Mouse (Mus musculus): ENCODE results near the gene Trub1. TPM values are rescaled to one million over a fixed set of nuclear protein-coding genes. Genes with fewer than 3 reads are reported as not detected.

Trub1 gene
- polyA plus RNA-seq, 1 experiment, result 2.7 TPM

DNA sequence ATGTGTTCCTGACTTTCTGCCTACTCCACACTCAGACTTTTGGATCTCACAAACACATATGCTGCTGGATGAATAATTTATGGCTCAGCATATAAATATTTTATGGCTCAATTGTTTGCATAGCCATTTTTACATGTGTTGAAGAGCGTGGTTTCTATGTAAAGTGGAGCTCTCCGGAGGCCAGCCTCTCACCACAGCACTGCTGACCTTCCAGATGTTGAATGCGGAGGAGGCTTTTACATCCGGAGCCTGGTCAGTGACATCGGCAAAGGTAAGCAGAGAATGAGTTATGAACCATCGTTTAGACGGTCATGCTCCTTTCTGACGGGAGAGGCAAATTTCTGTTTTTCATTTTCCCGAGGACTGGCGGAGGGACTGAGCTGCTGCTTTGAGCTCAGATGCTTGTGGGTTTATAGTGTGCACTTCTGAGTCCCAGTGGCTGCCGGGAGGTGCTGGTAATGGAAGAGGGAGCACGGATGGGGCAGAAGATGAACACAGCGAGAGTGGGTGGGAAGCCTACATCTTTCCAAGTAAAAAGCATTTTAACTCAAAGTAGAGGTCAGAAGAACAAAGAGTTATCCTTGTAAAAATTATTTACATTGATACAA is 34.4 kb downstream of the Trub1 start:
- Histone ChIP-seq H3K4me3 (ENCODE audit: extremely low read depth, insufficient read depth, insufficient read length) (no peak overlapping the region), H3K27ac (ENCODE audit: insufficient read depth, low read length) (no peak overlapping the region), H3K36me3 (ENCODE audit: control insufficient read depth, insufficient read depth, low read length) (peaks cover 5% of the 10 kb centered on the region), H3K27me3 (ENCODE audit: control insufficient read depth, insufficient read depth, low read length) (no peaks in the 10 kb centered on the region), H3K4me1 (ENCODE audit: control insufficient read depth, insufficient read depth, insufficient read length) (no peaks in the 10 kb centered on the region)
- TF ChIP-seq CTCF (IDR thresholded peaks at IDR 0.05; ENCODE audit: extremely low read depth, insufficient read depth, insufficient read length, insufficient replicate concordance) (no peak), POLR2A (IDR thresholded peaks at IDR 0.05; ENCODE audit: low read depth, low read length) (no peak)
- no peak for DNase-seq (ENCODE audit: low read depth in 1 of 2, low spot score in 2 of 2)
- 93% methylated on average over 13 of the region's 13 CpGs for WGBS

- peaks cover 5% of the 10 kb centered on the region for H3K36me3 ChIP-seq (ENCODE audit: control insufficient read depth, insufficient read depth, low read length)
- no peak overlapping the region for H3K27ac ChIP-seq (ENCODE audit: insufficient read depth, low read length)
- no peak for DNase-seq (ENCODE audit: low read depth in 1 of 2, low spot score in 2 of 2)
- H3K4me1 ChIP-seq (ENCODE audit: control insufficient read depth, insufficient read depth, insufficient read length), result no peaks in the 10 kb centered on the region
- no peaks in the 10 kb centered on the region for H3K27me3 ChIP-seq (ENCODE audit: control insufficient read depth, insufficient read depth, low read length)
- no peak overlapping the region for H3K4me3 ChIP-seq (ENCODE audit: extremely low read depth, insufficient read depth, insufficient read length)
- TF ChIP-seq CTCF (IDR thresholded peaks at IDR 0.05; ENCODE audit: extremely low read depth, insufficient read depth, insufficient read length, insufficient replicate concordance) (no peak), POLR2A (IDR thresholded peaks at IDR 0.05; ENCODE audit: low read depth, low read length) (no peak)
- 92% methylated on average over 7 of the region's 7 CpGs for WGBS
These were observed 36.8 kb downstream of the Trub1 start for GRCm38 (mm10) chr19:57489527-57489926.

DNA sequence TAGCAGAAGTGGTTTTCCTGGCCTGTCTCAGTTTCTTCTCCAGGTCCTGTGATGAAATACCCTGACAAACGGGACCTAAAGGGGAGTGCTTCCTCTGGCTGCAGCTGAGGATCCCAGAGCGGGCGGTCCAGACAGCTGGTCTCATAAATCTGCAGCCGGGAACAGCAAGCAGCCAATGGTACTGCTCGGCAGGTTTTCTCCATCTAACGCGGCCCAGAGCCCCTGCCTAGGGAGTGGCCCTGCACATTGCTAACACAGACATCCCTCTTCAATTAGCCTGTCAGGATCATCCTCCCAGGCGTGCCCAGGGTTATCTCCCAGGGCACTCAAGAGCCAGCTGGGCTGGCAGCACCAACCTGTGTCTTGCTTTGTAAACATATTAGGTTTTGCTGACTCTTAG is 38.3 kb downstream of the Trub1 start:
- 88% methylated on average over 8 of the region's 8 CpGs for WGBS
- TF ChIP-seq CTCF (IDR thresholded peaks at IDR 0.05; ENCODE audit: extremely low read depth, insufficient read depth, insufficient read length, insufficient replicate concordance), result no peak
- no peak for TF ChIP-seq POLR2A (IDR thresholded peaks at IDR 0.05; ENCODE audit: low read depth, low read length)
- no peak for DNase-seq (ENCODE audit: low read depth in 1 of 2, low spot score in 2 of 2)
- no peaks in the 10 kb centered on the region for H3K4me1 ChIP-seq (ENCODE audit: control insufficient read depth, insufficient read depth, insufficient read length)
- H3K27me3 ChIP-seq (ENCODE audit: control insufficient read depth, insufficient read depth, low read length), result no peaks in the 10 kb centered on the region
- peaks cover 5% of the 10 kb centered on the region; the same call in 1 of the 2 replicates for H3K36me3 ChIP-seq (ENCODE audit: control insufficient read depth, insufficient read depth, low read length)
- no peak overlapping the region for H3K27ac ChIP-seq (ENCODE audit: insufficient read depth, low read length)
- H3K4me3 ChIP-seq (ENCODE audit: extremely low read depth, insufficient read depth, insufficient read length), result no peak overlapping the region

DNA sequence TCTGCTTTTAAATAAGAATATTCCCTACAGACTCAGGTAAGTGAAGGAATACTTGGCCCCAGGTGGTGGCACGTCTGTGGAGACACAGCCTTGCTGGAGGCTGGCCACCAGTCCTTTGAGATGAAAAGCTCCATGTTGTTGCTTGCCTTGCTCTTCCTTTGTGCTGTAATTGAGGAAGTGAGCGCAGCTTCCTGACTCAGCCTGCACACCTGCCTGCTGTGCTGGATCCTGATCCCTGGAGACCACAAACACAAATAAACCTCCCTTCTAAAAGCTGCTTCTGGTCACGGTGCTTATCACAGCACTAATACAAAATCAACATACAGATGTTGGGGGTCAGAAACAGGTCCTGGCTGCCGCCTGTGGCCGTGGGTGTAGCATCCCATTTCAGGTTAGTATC is 41.3 kb downstream of the Trub1 start:
- no peak for DNase-seq (ENCODE audit: low read depth in 1 of 2, low spot score in 2 of 2)
- no peaks in the 10 kb centered on the region for H3K27me3 ChIP-seq (ENCODE audit: control insufficient read depth, insufficient read depth, low read length)
- WGBS, result 64% methylated on average over 5 of the region's 5 CpGs
- H3K4me3 ChIP-seq (ENCODE audit: extremely low read depth, insufficient read depth, insufficient read length), result no peak overlapping the region
- TF ChIP-seq POLR2A (IDR thresholded peaks at IDR 0.05; ENCODE audit: low read depth, low read length), result no peak
- TF ChIP-seq CTCF (IDR thresholded peaks at IDR 0.05; ENCODE audit: extremely low read depth, insufficient read depth, insufficient read length, insufficient replicate concordance), result no peak
- no peaks in the 10 kb centered on the region for H3K4me1 ChIP-seq (ENCODE audit: control insufficient read depth, insufficient read depth, insufficient read length)
- H3K36me3 ChIP-seq (ENCODE audit: control insufficient read depth, insufficient read depth, low read length), result peaks cover under 1% of the 10 kb centered on the region; the same call in 1 of the 2 replicates
- H3K27ac ChIP-seq (ENCODE audit: insufficient read depth, low read length), result no peak overlapping the region

DNA sequence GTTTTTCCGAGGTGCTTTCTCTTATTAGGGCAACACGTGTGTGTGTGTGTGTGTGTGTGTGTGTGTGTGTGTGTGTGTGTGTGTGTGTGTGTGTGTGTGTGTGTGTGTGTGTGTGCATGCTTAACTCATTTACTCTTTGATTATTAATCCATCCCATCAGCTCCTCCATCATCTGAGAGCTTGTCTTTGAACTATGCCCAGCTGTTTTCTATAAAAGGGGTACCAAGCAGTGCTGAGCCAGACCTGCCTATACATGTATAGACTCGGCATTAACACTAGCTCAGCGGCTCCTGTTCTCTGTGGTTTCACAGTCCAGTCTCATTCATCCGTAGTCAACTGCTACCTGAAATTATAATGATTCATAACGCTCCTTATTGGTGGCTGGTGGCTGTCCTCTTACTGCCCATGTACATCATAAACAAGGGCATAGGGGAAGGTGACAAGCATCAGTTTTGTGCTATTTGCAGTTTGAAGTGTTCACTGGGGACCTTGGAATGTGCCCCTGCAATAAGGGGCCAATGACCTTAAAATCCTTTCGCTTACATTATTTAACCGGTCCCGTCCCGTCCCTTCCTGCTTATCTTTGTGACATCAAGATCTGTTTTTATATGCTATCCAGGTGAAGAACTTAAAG is 45.5 kb downstream of the Trub1 start:
- DNase-seq (ENCODE audit: low read depth in 1 of 2, low spot score in 2 of 2), result no peak
- Histone ChIP-seq H3K36me3 (ENCODE audit: control insufficient read depth, insufficient read depth, low read length) (no peaks in the 10 kb centered on the region), H3K4me3 (ENCODE audit: extremely low read depth, insufficient read depth, insufficient read length) (no peak overlapping the region), H3K27me3 (ENCODE audit: control insufficient read depth, insufficient read depth, low read length) (no peaks in the 10 kb centered on the region), H3K4me1 (ENCODE audit: control insufficient read depth, insufficient read depth, insufficient read length) (no peaks in the 10 kb centered on the region), H3K27ac (ENCODE audit: insufficient read depth, low read length) (no peak overlapping the region)
- TF ChIP-seq CTCF (IDR thresholded peaks at IDR 0.05; ENCODE audit: extremely low read depth, insufficient read depth, insufficient read length, insufficient replicate concordance), result no peak
- TF ChIP-seq POLR2A (IDR thresholded peaks at IDR 0.05; ENCODE audit: low read depth, low read length), result no peak
- WGBS, result 88% methylated on average over 10 of the region's 10 CpGs

DNA sequence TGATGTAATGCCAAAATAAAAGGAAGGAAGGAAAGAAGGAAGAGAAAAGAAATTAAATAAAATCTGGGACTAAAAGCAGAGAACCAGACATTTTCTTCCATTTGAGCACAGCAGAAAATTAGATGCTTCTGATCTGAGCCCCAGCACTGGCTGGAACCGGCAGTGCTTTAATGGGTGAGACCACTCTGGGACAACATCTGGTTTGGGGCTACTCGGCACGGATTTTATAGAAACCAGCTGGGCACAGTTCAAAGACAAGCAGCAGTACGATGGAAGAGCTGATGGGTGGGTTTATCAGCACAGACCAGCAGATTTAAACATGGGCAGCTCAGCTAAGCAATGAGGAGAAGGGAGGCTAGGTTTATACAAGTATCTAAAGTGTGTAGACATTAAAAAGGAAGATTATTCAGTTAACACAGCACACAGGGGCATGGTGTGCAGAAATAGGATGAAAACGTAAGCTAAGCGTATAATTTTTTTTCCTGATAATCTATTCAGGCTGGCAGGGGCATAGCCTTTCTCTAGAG is 46.2 kb downstream of the Trub1 start:
- Histone ChIP-seq H3K27me3 (ENCODE audit: control insufficient read depth, insufficient read depth, low read length) (no peaks in the 10 kb centered on the region), H3K4me3 (ENCODE audit: extremely low read depth, insufficient read depth, insufficient read length) (no peak overlapping the region), H3K36me3 (ENCODE audit: control insufficient read depth, insufficient read depth, low read length) (no peaks in the 10 kb centered on the region), H3K27ac (ENCODE audit: insufficient read depth, low read length) (no peak overlapping the region), H3K4me1 (ENCODE audit: control insufficient read depth, insufficient read depth, insufficient read length) (no peaks in the 10 kb centered on the region)
- WGBS, result 92% methylated on average over 6 of the region's 6 CpGs
- DNase-seq (ENCODE audit: low read depth in 1 of 2, low spot score in 2 of 2), result no peak
- TF ChIP-seq CTCF (IDR thresholded peaks at IDR 0.05; ENCODE audit: extremely low read depth, insufficient read depth, insufficient read length, insufficient replicate concordance), result no peak
- TF ChIP-seq POLR2A (IDR thresholded peaks at IDR 0.05; ENCODE audit: low read depth, low read length), result no peak

DNA sequence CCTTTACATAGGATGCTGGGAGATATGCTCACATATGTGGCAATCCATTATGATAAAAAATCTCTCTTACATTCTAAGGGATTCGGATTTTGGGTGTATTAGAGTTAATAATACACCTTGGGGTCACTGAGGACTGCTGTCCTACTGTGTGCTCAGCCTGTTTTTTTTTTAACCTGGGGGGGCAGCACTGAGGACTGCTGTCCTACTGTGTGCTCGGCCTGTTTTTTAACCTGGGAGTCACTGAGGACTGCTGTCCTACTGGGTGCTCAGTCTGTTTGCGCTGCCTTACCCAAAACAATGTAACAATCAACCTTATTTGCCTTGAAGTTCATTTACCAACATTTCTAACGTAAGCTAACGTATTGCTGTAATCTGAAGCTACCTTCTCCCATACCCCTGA is 47.5 kb downstream of the Trub1 start:
- 91% methylated on average over 5 of the region's 5 CpGs for WGBS
- H3K36me3 ChIP-seq (ENCODE audit: control insufficient read depth, insufficient read depth, low read length), result no peaks in the 10 kb centered on the region

More for the DNA sequence above, 47.5 kb downstream of the Trub1 start:
- TF ChIP-seq CTCF (IDR thresholded peaks at IDR 0.05; ENCODE audit: extremely low read depth, insufficient read depth, insufficient read length, insufficient replicate concordance), result no peak
- TF ChIP-seq POLR2A (IDR thresholded peaks at IDR 0.05; ENCODE audit: low read depth, low read length), result no peak
- Histone ChIP-seq H3K27ac (ENCODE audit: insufficient read depth, low read length) (no peak overlapping the region), H3K4me3 (ENCODE audit: extremely low read depth, insufficient read depth, insufficient read length) (no peak overlapping the region), H3K4me1 (ENCODE audit: control insufficient read depth, insufficient read depth, insufficient read length) (no peaks in the 10 kb centered on the region), H3K27me3 (ENCODE audit: control insufficient read depth, insufficient read depth, low read length) (no peaks in the 10 kb centered on the region)
- no peak for DNase-seq (ENCODE audit: low read depth in 1 of 2, low spot score in 2 of 2)
